Mouse (Mus musculus) cerebellum, postnatal 10 days (tissue): ENCODE data around the gene Tmem198b.
A peak's percentile ranks its signal among the peaks of the same experiment; 100 is the strongest.

ENCODE experiments used
- DNase-seq, 2 experiments: peaks; one replicate each; pipeline ENCODE4 v3.0.0; 2021; ENCODE audit warnings: mixed read lengths in 2 of 2

Tmem198b gene

DNA sequence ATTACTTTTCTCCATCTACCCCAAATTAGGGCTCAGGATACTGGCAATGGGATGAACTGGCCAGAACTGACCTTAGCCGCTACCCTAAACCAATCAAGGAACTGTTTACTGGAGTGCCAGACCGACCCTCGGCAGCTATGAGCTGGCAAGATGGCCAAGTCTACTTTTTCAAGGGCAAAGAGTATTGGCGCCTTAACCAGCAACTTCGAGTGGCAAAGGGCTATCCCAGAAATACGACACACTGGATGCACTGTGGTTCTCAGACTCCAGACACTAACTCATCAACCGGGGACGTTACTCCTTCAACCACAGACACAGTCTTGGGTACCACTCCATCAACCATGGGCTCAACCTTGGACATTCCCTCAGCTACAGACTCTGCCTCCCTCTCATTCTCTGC is 5.5 kb downstream of the Tmem198b start:
- no peak for DNase-seq

DNA sequence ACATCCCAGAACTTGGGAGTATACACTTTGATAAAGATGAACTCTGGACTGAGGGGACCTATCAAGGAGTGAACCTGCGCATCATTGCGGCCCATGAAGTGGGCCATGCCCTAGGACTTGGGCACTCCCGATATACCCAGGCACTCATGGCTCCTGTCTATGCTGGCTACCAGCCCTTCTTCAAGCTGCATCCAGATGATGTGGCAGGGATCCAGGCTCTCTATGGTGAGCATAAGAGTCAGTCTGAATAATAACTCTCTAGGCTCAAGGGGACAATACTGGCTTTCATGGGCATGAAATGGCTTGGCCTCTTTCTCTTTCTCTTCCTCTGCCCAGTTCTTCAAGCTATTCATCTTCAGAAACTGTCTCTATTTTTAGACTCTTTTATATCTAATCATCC is 8.6 kb downstream of the Tmem198b start:
- peak; percentile 41 to 60 for DNase-seq

DNA sequence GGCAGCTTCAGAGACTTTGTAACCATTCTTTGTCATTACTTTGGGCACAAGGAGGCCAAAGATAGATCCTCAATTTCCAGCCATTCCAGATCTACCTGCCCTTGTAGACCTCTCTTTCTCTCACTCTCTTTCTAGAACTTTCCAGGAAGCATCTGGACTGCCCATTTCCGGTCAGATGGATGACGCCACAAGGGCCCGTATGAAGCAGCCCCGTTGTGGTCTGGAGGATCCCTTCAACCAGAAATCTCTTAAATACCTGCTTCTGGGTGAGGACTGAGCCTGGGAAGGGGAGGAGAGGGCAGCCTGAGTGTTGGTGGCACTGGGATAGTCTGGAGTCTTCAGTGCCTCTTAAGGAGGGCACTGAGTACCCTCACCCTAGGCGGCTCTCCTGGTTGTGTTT is 9.8 kb downstream of the Tmem198b start:
- DNase-seq, result no peak

DNA sequence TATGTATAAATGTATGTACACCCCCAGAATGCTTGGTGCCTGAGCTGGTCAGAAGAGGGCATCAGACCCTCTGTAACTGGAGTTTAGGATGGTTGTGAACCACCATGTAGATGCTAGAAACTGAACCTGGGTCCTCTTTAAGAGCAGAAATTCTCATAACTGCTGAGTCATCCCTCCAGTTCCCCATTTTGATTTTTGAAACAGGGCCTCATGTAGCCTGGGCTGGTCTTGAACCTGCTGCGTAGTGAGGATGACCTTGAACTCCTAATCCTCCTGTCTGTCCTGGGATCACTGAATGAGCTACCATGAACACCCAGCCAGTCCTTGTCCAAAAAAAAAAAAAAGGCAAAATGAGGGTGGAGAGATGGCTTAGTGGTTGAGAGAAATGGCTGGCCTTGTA is 10.9 kb downstream of the Tmem198b start:
- no peak for DNase-seq

DNA sequence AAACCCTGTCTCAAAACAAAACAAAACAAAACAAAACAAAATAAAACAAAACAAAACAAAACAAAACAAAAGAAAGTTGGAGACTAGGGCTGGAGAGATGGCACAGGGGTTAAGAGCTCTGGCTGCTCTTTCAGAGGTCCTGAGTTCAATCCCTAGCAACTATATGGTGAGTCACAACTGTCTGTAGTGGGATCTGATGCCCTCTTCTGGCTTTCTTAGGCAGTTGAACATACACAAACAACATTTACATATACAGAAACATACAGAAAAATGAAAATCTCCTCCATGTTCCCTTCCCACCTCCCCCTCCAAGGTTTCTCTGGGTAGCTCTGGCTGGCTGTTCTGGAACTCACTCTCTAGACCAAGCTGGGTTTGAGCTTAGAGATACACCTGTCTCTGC is 12.1 kb downstream of the Tmem198b start:
- DNase-seq, result no peak

DNA sequence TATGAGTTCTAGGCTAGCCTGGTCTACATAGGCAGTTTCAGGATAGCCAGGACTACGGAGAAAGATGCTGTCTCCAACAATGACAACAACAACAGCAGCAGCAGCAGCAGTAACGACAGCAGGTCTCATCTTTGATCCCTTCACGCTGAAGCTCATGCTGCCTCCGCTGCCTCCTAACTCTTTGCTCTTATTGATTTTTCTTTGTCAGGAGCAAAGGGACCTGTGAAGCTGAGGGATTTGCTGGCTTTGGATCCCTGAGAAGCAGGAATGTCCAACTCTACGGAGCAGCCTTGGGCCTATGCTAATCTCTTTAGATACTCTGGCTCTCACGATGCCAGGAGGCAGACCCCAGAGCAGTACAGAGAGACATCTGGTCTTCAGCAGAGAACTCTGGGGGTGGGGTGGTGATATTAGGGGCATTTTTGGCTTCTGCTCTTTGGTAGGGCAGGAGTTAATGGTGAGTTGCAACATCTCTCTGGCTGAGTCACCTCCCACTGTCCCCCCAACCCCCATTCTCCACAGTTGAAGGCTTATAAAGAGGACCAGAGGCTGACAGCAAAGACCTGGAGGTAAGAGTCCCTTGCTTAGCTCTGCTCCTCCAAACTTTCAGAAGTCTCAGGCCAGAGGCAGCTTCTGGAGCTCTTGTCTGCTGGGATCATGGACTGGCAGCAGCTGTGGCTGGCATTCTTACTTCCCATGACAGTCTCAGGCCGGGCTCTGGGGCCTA is 13.6 kb downstream of the Tmem198b start, which contains the start of gene Mmp19:
Gene Mmp19, plus strand, starts transcription at position 513 of the 727 bp plus-strand sequence.
- DNase-seq, result no peak

DNA sequence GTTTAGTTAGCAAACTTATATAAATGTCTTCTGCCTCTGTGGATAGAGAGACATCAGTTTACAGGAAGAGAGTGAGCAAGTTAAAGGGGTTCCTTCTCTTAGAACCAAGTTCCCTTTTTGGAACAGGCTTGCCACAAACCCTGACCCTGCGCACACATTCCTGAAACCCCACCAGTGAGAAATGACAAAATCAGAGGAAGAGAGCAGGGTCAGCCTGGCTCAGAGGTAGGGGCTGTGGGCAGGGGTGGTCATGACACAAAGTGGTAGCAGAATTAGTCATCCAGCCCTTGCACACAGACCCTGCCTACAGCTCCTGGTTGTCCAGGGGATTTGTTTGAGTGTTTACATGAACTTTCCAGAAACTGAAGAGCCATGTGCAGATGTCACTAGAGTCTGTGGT is 24.0 kb downstream of the Tmem198b start:
- no peak for DNase-seq

DNA sequence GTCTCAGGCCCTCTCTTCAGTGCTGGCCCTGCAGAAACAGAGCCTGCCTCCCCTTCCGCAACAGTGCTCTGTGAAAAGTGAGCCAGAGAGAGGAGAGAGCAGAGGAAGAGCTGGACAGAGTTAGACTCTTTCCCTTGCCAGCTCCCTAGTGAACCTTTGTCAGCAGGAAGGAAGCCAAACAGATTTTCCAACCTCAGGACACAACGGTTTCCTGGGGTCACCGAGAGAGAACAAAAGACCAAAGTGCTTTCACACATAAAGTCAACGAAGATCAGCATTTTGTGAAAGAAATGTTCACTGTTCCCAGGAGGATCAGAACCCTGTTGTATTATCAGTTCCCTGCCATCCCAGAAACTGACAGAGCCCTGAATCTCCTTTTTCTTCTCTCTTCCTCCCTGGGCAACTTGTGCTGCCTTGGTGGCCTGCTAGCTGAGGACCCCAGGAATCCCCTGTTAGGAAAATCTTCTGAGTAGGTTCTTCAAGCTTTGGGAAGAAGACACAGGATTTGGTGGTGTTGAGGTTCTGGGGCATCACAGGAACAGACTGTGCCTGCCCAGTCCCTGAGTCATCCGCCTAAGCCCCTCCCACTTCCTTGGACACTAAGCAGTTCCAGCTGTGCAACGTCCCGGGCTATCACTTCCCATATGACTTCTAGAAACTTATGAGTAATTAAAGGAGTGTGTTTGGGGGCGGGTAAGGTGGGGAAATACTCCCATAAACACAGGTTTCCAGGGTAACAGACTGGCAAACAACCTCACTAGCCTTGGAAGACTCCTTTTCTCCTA is 25.0 kb downstream of the Tmem198b start:
- DNase-seq, result peak in 1 of 2 experiments; percentile 22

DNA sequence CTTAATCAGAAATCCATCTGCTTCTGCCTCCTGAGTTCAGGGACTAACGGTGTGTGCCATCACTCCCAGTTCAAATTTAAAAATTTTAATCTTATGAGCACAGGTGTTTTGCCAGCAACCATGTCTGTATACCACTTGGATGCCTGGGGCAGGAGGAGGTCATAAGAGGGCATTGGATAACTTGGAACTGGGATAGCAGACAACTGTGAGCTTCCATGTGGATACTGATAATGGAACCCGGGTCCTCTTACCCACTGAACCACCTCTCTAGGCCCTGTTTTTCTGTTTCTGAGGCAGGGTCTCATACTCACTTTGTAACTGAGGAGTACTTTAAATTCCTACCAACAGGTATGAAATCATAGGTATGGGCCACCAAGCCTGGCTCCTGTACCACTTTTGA is 25.7 kb downstream of the Tmem198b start:
- DNase-seq, result no peak

DNA sequence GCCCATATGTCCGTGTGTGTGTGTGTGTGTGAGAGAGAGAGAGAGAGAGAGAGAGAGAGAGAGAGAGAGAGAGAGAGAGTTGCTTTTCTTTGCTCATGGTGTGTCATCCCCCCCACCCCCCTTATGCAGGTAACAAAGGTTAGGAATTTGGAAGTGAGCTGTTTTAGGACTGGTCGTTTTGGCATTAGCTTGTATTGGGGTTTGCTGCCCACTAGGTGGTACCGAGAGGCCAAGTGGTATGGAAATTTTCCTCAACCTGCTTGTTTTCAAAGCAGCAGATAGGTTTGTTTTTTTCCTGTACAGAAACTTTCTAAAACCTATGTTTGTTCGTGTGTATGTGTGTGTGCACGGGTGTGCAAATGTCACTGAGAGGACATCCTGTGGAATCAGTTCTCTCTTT is 30.5 kb downstream of the Tmem198b start:
- DNase-seq, result no peak

DNA sequence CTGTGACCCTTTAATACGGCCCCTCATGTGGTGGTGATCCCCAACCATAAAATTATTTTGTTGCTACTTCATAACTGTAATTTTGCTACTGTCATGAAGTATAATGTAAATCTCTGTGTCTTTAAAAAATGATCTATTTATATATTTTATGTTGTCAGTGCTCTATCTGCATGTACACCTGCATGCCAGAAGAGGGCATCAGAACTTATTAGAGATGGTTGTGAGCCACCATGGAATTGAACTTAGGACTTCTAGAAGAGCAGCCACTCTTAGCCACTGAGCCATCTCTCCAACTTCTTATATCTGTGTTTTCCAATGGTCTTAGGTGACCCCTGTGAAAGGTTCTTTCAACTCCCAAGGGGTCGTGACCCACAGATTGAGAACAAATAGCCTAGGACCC is 31.3 kb downstream of the Tmem198b start:
- peak in 1 of 2 experiments; percentile 15 for DNase-seq
